Mouse (Mus musculus) left cerebral cortex, postnatal 10 days (tissue): ENCODE measurements around the gene Lsm3. TPM values are rescaled to one million over a fixed set of nuclear protein-coding genes. Genes with fewer than 3 reads are reported as not detected.

Experiments
- DNase-seq, 2 experiments: peaks; one replicate each; pipeline ENCODE4 v3.0.0; 2021 to 2022; ENCODE audit warnings: low spot score in 2 of 2, mixed read lengths in 1 of 2; ENCODE audit errors: extremely low spot score in 1 of 2
- intact Hi-C: fragments of 180-260 bp; cut with DNase I; formaldehyde crosslinking; loops from one replicate; pipeline ENCODE4 v1.15.1; 2025
- total RNA-seq, 2 experiments: library from RNA; stranded (reverse); gene quantifications; 2 replicates each; pipeline ENCODE4 v1.2.3; 2021

Lsm3 gene
- total RNA-seq, 2 experiments from 2014 or later: 44.2 to 49.7 TPM

GRCm38 (mm10) chr6:91541276-91541675, 25.5 kb downstream of the Lsm3 start:
- intact Hi-C loops: no loop called here
- DNase-seq: no peak

- no peak for DNase-seq
- intact Hi-C loops: no loop called here
These were observed 27.3 kb downstream of the Lsm3 start for GRCm38 (mm10) chr6:91543056-91543455.

GRCm38 (mm10) chr6:91546241-91546884, 30.6 kb downstream of the Lsm3 start:
- no peak for DNase-seq
- intact Hi-C loops: no loop called here

GRCm38 (mm10) chr6:91547313-91547712, 31.6 kb downstream of the Lsm3 start:
- no peak for DNase-seq
- intact Hi-C loops: no loop called here

- intact Hi-C loops: no loop called here
These were observed 33.9 kb downstream of the Lsm3 start for GRCm38 (mm10) chr6:91549621-91550020.

GRCm38 (mm10) chr6:91551671-91552070, 35.9 kb downstream of the Lsm3 start:
- intact Hi-C loops: no loop called here
- DNase-seq: no peak

More at GRCm38 (mm10) chr6:91549621-91550020, 33.9 kb downstream of the Lsm3 start:
- DNase-seq: no peak

- no peak for DNase-seq
- intact Hi-C loops: no loop called here
These were observed 37.0 kb downstream of the Lsm3 start for GRCm38 (mm10) chr6:91552693-91553092.

- intact Hi-C loops: no loop called here
- no peak for DNase-seq
These were observed 42.8 kb downstream of the Lsm3 start for GRCm38 (mm10) chr6:91558565-91558964.

- intact Hi-C loops: no loop called here
- peak in 1 of 2 experiments; percentile 13 for DNase-seq
These were observed 43.6 kb downstream of the Lsm3 start for GRCm38 (mm10) chr6:91559371-91559770.

GRCm38 (mm10) chr6:91560186-91560585, 44.5 kb downstream of the Lsm3 start:
- intact Hi-C loops: no loop called here
- DNase-seq: no peak

GRCm38 (mm10) chr6:91563031-91563430, 47.3 kb downstream of the Lsm3 start:
- intact Hi-C loops: no loop called here
- no peak for DNase-seq

- no peak for DNase-seq
- intact Hi-C loops: no loop called here
These were observed 50.7 kb downstream of the Lsm3 start for GRCm38 (mm10) chr6:91566407-91566806.

Other genes with a start within 250 kb of the Lsm3 start
- gene Wnt7a, start 104.6 kb upstream of the Lsm3 start, total RNA-seq: 10 to 100 TPM; 12.3 to 15.0 TPM
- 10 to 100 TPM; 19.3 to 19.7 TPM for gene Chchd4, start 42.4 kb upstream of the Lsm3 start, total RNA-seq
- 10 to 100 TPM; 26.5 to 30.9 TPM for gene Tmem43, start 42.2 kb upstream of the Lsm3 start, total RNA-seq
- gene Xpc, start within 50 bp of the Lsm3 start, total RNA-seq: 10 to 100 TPM in 1 of 2 experiments, 1 to 10 TPM in 1; 10.0 to 10.3 TPM
- gene Slc6a6, start 168.1 kb downstream of the Lsm3 start, total RNA-seq: 100 to 1,000 TPM; 198 to 215 TPM